Mouse (Mus musculus): Measurements from ENCODE around the gene Defb42.

Gene Defb42

DNA sequence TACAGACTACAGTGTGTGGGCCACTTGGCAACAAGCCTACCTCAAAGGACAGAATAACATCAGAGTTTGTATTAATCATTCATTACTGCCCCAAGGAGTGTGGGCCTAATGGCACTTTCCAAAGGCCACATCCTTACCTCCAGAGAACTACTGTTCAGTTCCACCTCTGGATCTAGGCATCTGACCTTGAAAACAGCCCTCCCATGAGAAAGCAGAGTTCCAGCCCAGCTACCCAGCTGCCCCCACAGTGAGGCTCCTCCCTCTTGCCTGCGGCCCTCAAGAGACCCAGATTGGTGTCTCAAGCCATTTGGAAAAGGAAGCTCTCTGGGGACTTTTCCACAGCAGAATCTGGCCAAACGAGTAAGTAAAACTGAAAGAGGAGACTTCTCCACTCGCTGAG is at the start of gene Defb42:
TSS of gene Defb42 (plus strand) at position 301 of the 400 bp plus-strand sequence.
- peak; percentile 14 for DNase-seq

DNA sequence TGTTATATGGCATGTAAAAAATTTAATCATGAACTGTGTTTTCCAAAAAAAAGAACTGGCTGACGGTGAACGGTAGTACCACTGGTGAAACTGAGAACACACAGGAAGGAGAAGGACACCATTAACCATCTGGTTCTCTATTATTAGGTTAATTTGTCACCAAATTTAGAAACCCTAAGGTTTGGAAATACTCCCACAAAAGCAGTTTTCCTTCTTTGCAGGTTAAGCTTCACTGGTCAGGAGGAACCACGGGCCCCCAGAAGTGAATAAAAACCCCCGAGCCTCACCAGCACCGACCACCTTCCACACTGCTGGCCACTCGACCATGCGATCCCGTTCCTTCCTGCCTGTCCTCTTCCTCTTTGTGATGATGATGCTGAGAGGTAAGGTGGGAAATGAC is 49.0 kb upstream of the Defb42 start, which contains the start of gene Defb47:
TSS of gene Defb47 (plus strand) at position 301 of the 400 bp plus-strand sequence.
- no peak for DNase-seq

DNA sequence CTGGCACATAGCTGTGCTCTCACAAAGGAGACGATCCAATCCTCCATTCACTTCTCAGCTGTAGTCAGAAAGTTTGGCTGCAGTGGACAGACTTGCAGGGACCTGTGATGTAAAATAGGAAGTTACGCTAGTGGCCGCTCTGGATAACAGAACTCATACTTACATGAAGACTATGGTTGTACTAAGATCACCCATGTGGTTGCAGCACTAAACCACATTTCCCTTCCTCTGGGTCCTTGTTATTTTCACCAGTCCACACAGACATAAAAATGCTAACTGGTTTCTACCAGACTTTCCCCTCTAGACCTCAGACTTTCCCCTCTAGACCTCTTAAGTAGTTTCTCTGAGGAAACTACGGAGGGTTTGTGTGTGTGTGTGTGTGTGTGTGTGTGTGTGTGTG is 47.8 kb upstream of the Defb42 start:
- no peak for DNase-seq

DNA sequence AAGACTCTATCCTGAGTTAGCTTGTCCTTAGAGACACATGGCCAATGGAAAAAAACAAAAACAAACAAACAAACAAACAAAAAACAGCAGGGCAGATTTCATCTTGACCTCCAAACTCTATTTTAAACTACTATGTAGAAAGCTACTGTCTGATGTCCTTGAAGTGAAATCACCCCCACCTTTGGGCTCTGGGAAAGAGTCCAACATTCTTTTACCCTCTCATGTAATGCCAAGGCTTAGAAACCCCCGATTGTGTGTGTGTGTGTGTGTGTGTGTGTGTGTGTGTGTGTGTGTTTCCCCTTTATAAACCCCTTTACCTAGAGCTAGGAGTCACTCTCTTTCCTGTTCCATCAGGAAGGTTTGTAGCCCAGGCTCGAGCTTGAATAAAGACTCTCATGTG is 44.2 kb upstream of the Defb42 start:
- peak; percentile 5 for DNase-seq

DNA sequence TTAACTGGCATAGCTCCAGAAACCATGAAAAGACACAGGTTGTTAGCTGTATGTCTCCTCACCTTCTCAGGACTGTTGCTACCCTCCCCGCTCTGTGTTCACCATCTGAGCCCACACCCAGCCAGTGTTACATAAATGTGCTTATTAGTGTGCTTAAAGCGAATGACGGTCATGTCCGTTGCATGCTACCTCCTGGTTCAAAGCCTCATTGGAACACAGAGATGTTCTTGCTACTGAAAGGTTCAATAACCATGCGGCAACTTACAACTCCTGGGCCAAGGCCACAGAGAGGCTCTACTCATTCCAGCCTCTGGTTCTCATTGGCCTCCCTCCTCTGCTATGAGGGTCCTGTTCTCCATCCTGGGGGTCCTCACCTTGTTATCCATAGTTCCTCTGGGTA is 35.3 kb upstream of the Defb42 start, which contains the start of gene Defb43:
TSS of gene Defb43 (plus strand) at position 301 of the 400 bp plus-strand sequence.
- no peak for DNase-seq

DNA sequence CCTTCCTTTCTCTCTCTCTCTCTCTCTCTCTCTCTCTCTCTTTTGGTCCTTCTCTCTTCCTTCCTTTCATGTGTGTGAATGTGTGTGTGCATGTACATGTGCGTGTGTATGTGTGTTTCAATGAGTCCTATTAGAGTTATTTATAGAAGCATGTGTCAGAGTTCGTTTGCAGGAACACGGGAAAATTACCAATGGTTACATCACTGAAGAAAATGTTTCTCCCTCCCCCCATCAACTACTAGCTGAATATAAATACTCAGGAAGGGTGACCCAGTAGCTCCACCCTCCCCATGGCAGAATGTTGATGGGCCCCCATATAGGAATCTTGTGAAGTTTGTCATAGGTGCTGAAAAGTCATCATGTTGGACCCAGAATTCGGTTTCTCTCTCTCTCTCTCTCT is 33.7 kb upstream of the Defb42 start:
- DNase-seq, result no peak

DNA sequence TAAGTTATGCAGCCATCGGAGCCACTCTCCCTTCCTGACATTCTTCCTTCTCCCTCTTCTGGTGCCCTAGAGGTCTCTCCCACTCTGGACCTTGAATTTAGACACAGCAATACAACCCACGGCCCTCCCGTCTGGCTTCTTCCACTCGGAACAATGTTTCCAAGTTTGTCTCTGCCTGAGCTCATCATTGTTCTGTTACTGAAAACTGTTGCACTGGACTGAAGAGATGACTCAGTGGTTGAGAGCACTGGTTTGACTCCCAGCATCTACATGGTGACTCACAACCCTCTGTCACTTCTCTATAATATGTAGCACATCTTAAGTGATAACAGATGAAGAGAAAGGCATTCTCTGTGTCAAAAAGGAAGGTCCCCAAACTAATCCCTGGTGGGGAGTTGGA is 32.1 kb upstream of the Defb42 start:
- no peak for DNase-seq

DNA sequence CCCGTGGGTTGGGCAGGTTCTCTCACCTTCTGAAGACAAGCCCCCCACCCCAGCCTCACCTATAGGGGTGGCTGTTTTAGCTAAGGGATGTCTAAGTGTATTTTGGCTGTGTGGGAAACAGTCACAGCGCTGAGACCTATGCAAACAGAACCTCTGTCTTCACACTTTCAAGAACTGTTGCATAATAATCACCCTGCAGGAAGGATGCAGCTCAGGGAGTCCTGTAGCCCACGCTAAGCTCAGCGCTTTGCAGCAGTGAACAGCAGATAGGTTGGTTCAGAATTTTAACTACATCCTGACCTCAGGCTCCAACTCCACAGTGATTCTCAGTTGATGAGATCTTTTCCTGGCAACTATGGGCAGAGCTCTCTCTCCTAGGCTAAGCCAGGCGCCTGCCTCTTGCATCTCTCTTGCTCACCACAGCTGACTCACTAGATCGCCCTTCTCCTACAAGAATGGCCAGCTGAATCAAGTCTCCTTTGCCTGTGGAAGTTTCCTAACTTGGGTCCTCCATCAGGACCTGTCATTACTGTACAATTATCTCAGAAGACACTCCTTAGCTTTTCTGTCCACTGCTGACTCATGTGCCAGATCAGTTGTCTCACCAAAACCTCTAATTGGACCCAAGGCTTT is 26.2 kb upstream of the Defb42 start:
- DNase-seq, result no peak

DNA sequence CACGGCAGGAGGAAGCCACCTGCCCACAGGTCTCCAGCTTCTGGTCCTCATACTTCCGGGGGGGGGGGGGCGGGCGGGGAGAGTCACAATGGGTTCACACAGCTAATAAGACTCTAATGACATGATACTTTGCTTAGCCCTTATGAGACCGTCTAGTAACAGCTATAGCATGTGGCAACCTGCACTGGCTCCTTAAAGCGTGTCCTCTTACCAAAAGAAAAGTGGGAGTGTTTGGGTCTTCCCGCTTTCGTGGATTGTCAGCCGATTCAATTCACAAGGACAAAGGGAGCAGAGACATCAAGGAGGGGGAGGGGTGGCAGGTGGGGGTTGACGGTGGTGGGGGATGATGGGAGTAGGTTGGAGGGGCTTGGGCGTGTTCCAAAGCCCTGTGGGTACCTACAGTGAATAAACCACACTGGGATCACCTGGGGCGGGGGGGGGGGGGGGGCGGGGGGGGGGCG is 3.1 kb downstream of the Defb42 start, which contains the start of gene Defb30:
TSS of gene Defb30 (minus strand) at position 51 of the 461 bp plus-strand sequence.
- DNase-seq, result no peak

DNA sequence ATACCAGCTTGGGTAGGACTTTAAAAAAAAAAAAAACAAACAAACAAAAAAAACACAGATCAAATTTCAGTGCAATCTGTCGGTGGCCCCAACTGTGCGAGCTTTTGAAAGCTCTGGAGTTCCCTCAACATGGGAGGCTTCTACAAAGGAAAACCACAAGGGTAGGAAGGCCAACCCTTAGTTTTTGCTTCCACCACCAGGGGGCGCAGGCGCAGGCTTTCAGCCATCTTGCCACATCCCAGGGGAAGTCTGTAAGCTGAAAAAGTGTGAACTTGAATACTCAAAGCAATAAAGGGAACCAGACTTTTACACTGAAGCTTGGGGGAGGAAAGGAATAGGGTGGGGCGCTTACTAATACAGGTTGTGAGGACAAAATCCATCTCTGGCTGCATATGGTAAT is 4.0 kb downstream of the Defb42 start:
- DNase-seq, result peak; percentile 36

DNA sequence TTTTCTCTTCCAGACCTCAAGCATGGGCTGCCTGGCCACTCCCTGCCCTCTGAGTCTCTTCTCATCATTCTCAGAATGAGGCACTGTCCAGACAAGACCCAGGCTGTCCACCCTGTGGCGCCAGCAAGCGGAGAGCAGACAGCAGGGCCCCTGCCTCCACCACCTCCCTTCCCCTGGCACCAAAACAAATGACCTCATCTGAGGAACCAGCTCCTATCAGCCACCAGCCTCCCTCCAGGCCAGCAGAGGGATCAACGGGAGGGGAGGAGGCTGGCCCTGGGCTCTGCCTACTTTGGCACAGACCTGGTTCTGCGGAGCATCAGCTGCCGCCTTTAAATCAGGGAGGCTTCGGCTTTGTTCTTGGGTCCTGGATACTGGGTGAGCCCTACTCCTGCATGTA is 7.9 kb downstream of the Defb42 start:
- DNase-seq, result peak; percentile 23

DNA sequence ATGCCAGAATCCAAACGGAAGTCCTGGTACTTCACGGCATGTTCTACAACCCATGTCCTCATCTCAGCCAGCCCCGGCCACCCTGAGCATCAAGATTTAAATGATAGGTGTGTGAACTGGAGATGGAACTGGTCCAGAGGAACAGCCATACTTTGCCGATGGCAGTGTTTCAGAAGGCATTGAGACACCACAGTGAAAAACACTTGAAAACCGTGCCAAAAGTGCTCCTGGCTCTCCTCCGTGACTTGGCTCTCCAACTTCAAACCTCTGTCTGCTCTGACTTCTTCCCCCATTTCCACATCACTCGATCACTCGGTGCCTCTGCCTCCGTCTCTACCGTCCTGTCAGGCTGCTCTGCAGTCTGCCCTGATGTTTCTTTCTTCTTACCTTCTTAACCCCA is 13.6 kb downstream of the Defb42 start:
- DNase-seq, result no peak

DNA sequence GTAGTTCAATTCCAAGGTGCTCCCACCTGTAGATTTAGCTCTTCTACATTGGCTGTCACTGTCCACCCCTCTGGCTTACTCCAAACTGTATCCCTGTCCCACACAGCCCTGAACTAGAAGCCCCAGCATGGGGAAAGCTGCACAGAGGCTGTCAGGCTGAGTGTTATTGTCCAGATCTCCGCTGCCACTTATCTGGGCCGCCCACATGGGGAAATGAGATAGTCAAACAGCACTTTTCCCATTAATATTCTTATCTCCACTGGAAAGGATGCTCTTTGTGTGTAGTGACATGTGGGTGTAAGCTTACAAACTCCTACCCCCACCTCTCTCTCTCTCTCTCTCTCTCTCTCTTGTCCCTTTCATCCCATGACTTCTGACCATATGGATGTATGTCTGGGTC is 15.4 kb downstream of the Defb42 start:
- no peak for DNase-seq

DNA sequence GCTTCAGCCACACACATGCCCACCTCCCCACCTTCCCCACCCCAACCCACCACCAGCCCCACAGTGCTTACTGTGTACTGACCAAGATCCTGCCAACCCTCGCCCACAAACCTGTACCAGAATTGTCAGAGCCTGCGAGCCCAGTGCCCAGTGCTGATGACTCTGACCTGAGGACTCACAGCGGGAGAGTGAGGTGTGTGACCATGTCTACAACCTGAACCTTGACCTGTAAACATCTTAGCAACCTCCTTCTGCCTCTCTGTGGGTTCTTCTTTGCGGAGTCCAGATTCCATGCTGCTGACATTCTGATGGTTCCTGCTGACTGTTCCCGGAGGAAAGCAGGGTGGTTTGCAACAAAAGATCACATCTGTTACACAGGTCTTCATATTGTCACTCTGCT is 18.6 kb downstream of the Defb42 start:
- DNase-seq, result no peak

DNA sequence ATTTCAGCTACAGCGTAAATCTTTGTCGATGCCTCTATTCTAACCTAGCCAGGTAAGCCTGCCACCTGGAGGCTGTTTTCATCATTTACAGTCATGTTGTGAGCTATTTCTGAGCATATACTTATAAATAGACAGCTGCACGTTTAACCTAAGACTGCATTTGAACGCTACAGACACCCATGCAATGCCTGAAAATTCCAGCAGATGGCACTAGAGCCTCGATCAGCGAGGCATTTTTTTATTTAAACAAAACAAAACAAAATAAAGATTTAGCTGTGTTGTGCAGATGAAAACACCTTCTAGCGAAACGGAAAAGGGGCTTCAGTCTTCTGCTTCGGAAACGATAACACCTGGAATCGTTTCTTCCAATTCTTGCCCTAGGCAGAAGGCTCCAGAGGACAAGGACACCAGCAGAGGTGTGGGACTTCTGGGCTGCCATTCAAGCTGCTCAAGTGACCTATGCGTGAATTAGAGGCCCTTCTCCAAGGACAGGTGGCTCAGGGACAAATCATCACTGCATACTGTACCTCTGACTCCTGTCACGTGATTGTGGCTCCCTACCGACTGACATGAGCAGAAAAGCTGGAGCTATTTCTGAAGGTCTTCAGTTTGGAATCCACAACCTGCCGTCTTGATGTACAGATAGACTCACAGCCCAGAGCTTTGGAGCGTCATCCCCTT is 20.0 kb downstream of the Defb42 start:
- peak; percentile 66 for DNase-seq

DNA sequence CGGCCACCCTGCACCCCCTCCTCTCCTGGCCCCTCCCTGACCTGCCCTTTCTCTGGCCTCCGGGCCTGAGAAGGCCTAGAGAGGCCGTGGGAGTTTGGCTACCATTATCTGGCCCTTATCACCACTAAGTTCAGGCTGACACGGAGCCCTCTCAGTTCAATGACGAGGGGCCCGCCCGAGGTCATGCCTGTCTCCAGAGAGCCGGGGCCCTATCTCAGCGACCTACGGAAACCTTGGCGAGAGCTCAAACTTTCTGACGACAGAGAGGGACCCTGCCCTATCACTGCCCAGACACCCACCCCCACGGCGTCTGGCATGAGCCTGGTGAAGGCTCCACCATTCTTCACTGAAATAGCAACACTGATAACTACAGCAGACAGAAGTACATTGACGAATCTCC is 20.9 kb downstream of the Defb42 start:
- DNase-seq, result no peak
